Mouse (Mus musculus) urinary bladder, postnatal 4 days (tissue): ENCODE data around the gene Mtx1.

ENCODE experiments used
- DNase-seq, 2 experiments: peaks; one replicate each; pipeline ENCODE4 v3.0.0; 2021 to 2022; ENCODE audit warnings: low spot score in 2 of 2

Mtx1 gene

GRCm38 (mm10) chr3:89214681-89215411 is 12.0 kb downstream of the Mtx1 start, which contains the start of gene Thbs3:
Gene Thbs3, plus strand, starts transcription at chr3:89215180.
- DNase-seq = no peak

- DNase-seq = peak; percentile 93 to 96
Measured at GRCm38 (mm10) chr3:89213803-89214530, 12.9 kb downstream of the Mtx1 start.

- no peak for DNase-seq
Measured at GRCm38 (mm10) chr3:89210731-89211130, 16.2 kb downstream of the Mtx1 start.

- DNase-seq = no peak
Measured at GRCm38 (mm10) chr3:89210162-89210561, 16.7 kb downstream of the Mtx1 start.

GRCm38 (mm10) chr3:89209731-89210130 is 17.2 kb downstream of the Mtx1 start:
- no peak for DNase-seq

- DNase-seq = no peak
Measured at GRCm38 (mm10) chr3:89208736-89209135, 18.2 kb downstream of the Mtx1 start.

- no peak for DNase-seq
Measured at GRCm38 (mm10) chr3:89208075-89208657, 18.7 kb downstream of the Mtx1 start.

- DNase-seq = no peak
Measured at GRCm38 (mm10) chr3:89206695-89207094, 20.2 kb downstream of the Mtx1 start.

- no peak for DNase-seq
Measured at GRCm38 (mm10) chr3:89206079-89206478, 20.8 kb downstream of the Mtx1 start.

- DNase-seq = no peak
Measured at GRCm38 (mm10) chr3:89203142-89203514, 23.8 kb downstream of the Mtx1 start.

- peak; percentile 75 to 87 for DNase-seq
Measured at GRCm38 (mm10) chr3:89202253-89203141, 24.4 kb downstream of the Mtx1 start, which contains the start of gene Gba. Gene Gba, plus strand, starts transcription at chr3:89202928.

- DNase-seq = no peak
Measured at GRCm38 (mm10) chr3:89199839-89200238, 27.0 kb downstream of the Mtx1 start.

GRCm38 (mm10) chr3:89195979-89196877 is 30.7 kb downstream of the Mtx1 start:
- DNase-seq = peak; percentile 88 to 93

GRCm38 (mm10) chr3:89193853-89194252 is 33.0 kb downstream of the Mtx1 start:
- DNase-seq = no peak

- no peak for DNase-seq
Measured at GRCm38 (mm10) chr3:89193351-89193750, 33.5 kb downstream of the Mtx1 start.

- DNase-seq = no peak
Measured at GRCm38 (mm10) chr3:89190436-89190835, 36.5 kb downstream of the Mtx1 start.

- no peak for DNase-seq
Measured at GRCm38 (mm10) chr3:89188478-89188875, 38.4 kb downstream of the Mtx1 start.

GRCm38 (mm10) chr3:89187690-89188477 is 39.0 kb downstream of the Mtx1 start:
- DNase-seq = no peak

GRCm38 (mm10) chr3:89187197-89187596 is 39.7 kb downstream of the Mtx1 start:
- DNase-seq = no peak

GRCm38 (mm10) chr3:89183959-89184315 is 43.0 kb downstream of the Mtx1 start:
- DNase-seq = no peak
